Mouse (Mus musculus) 3134 (cell line): Measurements from ENCODE around the gene Mta3.
"Not testable (repeated sequence)": the region's sequence is repeated elsewhere in the genome, so short reads cannot be mapped to it uniquely, and the experiment has no call there.

Source experiments
- DNase-seq: peaks from one replicate; pipeline ENCODE4 v3.0.0-alpha.2; 2011; ENCODE audit warnings: low spot score; ENCODE audit not compliant: insufficient read length; ENCODE audit errors: extremely low read depth

Gene Mta3

DNA sequence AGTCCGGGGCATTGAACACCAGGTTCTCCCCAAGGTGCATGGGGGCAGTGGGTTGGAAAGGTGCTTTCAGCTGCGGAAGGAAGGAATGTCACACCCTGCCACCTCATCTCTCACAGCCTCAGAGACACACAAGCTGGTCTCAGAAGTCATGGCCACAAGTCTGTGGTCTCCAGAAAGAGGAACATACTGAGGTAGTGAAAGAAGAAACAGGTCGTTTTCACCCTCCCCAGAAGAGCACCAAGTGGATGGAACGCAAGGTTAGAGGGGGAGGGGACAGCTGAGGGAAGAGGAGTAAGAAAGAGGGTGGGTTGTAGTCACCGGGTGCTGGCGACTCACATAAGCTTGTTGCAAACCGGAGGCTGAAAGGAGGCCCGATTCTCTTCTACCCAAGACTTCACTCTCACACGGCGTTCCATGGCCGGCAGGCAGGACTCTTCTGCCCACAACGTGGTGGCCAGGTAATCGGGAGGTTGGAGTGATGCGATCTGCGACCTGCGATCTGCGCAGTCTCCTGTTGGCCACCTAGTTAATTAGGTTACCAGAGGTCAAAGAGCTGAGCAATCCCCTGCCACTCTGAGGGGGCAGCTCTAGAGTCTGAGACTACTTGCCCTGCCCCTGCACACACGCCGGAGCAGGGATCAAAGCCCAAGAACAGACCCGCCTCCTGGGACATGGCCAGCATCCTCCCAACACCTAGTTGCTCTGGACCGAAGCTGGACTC is 140.5 kb downstream of the Mta3 start:
- no peak for DNase-seq

DNA sequence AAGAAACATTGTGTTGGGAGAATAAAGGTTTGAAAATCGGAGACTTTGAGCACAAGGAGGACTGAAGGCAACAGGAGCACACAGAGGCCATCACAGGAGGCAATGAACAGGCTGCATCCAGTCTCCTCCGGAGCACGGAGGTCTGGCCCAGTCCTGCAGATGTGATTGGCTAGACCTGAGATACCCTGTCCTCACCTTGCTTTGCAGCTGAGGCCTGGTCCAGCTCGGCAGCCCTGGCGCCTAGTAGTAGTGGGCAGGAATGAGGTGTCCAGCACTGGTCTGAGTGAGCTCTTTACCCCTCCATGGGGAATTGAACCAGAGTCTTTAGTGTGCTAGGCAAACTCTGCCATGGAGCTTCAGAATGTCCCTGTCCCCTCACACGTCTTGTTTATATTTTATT is 141.1 kb downstream of the Mta3 start:
- DNase-seq, result no peak

DNA sequence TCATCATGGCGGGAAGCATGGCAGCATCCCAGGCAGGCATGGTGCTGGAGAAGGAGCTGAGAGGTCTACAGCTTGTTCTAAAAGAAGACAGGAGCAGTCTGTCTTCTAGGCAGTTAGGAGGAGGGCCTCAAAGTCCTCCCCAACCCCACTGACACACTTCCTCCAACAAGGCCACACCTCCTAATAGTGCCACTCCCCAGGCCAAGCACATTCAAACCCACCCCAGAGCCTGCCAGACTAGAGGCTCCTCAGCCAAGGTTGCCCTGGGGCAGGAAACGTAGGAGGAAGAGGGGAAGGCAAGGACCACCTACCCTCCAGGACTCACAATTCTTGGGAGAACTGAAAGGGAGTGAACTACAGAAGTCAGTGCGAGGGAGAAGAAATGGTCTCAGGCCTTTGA is 141.9 kb downstream of the Mta3 start, which contains the start of gene Haao:
Haao (minus strand) TSS at position 149 of the 400 bp plus-strand sequence.
- no peak for DNase-seq

DNA sequence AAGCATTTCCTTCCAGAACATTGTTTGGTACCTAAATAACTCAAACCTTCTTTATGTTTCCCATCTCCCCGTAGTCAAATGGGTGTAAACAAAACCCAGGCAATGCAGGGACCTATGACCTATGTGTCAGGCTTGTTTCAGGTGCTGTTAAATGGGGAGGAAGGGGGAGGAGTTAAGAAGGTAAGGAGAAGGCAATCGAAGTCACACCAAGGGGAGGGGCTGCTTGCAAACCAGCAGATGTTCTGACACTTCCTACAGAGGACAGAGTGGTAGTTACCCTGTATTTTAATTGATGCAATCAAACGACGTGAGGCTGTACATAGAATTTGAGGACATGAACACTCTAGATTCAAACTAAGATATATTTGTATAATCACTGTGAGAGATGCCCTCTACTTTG is 142.5 kb downstream of the Mta3 start:
- no peak for DNase-seq

DNA sequence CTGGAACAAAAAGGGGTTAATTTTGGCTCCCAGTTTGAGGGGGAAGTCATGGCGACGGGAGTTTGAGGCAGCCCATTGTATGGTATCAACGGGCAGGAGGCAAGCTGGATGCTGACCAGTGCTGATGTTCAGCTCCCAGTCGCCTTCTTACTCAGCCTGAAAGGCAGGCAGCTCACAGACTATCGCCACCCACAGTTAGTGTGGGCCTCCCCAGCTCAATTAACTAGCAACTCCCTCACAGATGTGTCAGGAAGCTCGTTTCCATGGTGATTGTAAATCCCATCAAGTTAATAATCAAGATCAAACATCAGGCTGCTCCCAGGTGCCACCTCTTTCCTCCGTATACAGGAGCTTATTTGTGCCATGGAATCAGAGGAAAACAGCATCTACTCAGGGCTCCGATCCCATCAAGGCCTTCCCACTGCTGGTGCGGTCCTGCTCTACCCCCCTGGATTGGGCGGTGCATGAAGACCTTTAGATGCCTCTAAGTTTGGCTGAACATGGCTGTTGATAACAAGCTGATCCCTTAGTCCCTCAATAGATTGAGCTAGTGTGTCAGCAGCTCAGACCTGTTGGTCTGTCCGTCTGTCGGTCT is 143.2 kb downstream of the Mta3 start:
- no peak for DNase-seq

DNA sequence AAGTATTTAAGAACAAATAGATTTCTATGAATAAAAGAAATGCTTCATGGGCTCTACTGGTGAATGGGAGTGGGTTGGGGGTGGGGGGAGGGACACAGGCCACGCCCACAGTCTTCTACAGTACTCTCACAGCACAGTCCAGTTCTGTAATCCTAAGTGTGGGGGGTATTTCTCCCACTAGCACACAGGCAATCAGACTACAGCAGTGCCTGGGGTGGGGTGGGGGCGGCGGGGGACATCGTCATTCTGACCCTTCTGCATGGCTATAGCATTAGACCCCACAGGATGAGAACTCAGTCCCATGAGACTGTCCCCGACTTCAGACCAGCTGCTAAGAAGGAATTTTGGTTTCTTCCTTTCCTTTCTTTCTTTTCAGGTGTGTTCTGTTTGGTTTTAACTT is 143.8 kb downstream of the Mta3 start:
- no peak for DNase-seq

DNA sequence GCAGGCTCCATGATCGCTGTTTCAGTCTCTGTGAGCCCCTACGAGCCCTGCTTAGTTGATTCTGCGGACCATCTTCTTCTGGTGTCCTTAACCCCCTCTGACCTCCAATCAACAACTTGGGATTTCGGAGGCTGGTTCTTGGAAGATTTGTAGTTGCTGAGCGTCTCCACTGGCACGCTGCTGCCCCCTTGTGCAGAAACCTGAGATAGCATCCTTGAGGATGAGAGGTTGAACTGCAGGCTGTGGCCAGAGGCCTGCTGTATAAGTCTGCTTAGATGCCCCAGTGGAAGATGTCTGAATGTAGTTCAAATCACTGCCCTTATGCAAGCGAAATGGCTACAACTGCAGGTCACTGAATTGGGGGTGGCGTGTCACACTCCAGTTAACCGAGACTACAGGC is 144.5 kb downstream of the Mta3 start:
- peak; percentile 72 for DNase-seq

DNA sequence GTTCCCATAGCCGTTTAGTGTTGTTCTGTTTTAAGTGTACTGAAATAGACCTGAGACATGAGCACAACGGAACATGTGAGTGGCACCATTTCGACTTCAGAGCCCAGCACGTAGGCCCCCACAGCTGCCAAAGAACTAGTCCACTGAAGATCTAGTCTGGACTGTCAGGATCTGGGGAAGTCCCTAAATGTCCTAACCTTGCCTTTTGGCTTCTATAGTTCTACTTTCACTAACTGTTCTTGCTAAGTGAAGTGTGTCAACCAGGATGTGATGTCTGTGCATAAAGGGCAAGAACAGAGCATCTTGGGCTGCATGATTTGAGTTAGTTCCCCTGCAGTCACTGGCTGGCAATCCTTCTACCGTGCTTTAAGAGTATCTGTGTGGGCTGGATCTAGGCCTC is 144.9 kb downstream of the Mta3 start:
- DNase-seq, result no peak

DNA sequence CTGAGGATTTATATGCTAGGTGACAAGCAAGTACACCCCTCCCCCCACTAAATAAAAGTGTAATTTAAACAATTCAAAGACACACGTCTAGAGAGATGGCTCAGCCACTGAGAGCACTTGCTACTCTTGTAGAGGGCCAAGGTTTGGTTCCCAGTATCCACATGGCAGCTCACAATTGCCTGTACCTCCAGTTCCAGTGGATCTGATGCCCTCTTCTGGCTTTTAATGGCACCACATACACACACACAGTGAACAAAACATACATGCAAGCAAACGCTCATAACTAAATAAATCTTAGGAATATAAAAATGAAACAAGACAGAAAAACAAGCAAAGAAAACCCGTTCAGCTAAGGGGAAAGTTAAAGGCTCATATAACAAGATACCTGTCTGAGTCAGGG is 147.9 kb downstream of the Mta3 start:
- DNase-seq, result no peak

DNA sequence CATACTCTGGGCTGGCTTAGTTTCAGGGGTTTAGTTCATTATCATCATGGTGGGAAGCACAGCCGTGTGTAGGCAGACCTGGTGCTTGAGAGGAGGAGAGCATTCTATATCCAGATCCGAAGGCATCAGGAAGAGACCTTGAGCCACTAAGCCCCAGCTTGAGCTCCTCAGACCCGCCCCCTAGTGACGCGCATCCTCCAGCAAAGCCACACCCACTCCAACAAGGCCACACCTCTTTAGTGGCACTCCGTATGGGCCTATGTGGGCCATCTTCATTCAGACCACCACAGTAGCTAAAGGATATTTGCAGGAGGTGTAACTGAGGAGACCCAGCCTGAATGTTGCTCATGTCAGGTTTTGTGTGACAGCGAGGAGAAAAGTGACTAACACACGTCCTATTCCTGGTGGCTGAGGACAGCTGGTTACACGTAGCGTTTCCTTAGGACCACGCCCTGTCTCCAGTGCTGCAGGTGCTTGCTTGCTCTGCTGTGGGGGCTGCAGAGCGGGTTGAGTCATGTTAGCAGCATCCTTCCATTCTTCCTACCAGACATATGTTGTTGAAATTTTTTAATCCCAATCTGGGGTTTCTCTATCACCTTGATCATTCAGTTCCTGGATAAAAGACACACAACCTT is 148.4 kb downstream of the Mta3 start:
- DNase-seq, result peak; percentile 57

DNA sequence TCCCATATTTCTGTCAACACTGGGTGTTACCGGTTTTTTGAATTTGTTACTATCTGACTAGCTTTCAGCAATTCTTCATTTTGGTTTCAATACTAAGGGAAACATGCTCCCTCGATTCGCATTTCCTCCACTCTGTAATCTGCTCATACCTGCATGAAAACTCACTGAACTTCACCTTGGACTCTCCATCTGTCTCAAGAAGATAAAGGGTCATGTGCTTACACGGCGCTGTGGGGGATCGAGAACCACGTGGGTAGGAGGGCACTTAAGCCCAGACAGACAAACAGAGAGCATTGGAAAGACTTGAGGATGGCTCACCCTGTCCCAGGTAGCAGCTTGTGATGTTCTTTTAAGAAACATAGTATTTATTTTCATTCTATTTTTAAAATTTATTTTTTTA is 152.4 kb downstream of the Mta3 start:
- DNase-seq, result no peak

DNA sequence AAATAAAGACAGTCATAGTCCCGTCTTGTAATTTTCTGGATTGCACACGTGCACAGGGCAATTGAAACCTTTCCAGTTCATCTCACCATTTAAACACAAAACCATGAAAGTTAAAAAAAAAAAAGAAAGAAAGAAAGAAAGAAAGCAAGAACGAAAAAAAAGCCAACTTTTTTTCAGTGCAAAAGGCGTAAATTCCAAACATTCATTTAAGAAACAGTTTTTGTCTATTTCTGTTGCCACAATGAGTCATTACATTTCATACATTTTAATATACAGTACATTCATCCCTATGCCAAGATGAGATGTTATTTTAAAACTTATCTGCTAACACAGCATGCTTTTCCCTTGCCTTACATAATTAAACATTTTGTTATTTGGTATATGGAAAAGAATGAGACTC is 153.7 kb downstream of the Mta3 start:
- DNase-seq, result no peak

DNA sequence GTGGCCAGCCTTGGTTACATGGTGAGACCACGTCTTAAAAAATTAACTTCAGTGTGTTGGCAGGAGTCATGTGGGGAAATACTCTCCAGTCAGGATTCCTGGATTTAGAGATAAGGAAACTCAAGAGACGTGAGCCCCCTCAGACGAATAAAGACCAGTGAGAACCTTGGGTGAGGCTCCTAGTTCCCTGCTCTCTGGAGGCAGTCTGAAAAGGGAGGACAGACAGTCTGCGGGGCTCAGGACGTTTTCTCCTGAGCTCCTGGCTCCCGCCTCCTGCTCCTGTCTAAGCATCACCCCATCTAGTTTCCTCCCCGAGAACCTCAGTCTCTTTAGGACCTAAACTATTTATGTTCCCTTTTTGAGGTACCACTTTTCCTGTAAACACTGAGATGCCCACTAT is 154.3 kb downstream of the Mta3 start:
- no peak for DNase-seq

DNA sequence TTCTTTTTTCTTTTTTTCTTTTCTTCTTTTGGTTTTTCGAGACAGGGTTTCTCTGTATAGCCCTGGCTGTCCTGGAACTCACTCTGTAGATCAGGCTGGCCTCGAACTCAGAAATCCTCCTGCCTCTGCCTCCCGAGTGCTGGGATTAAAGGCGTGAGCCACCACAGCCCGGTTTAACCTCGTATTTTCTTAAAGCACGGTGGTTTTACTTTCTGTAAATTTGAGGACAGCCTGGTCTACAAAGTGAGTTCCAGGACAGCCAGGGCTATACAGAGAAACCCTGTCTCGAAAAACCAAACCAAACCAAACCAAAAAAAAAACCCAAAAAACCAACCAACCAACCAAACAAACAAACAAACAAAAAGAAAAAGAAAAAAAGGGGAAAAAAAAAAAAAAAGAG is 155.0 kb downstream of the Mta3 start:
- not testable (repeated sequence) for DNase-seq

DNA sequence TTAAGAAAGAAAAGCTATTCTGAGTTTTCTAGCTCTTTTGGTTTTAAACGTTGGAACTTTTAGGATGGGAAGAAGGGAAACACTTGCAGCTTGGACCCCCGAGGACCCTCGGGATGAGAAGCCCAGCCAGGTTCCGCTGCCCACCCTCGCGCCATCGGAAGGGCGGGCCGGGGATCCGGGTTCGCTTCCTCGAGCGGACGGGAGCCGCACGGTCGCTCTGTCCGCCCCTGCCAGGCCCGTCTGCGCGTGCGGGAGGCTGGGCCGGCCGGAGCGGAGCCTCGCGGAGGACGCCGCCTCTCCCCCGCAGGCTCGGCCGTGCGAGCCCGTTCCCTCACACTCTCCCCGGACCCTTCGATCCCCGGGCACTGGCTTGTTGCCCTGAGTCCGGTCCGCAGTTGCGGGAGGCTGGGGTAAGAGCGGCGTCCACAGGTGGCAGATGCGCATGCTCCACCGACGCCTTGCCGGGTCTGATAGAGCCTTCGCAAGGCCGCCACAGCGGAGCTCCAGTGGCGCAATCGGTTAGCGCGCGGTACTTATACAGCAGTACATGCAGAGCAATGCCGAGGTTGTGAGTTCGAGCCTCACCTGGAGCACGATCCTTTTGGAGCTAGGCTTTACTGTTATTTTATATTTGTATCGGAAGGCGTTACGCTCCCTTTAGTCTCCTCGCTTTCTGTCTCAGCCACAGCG is 155.6 kb downstream of the Mta3 start:
- peak; percentile 99 for DNase-seq

DNA sequence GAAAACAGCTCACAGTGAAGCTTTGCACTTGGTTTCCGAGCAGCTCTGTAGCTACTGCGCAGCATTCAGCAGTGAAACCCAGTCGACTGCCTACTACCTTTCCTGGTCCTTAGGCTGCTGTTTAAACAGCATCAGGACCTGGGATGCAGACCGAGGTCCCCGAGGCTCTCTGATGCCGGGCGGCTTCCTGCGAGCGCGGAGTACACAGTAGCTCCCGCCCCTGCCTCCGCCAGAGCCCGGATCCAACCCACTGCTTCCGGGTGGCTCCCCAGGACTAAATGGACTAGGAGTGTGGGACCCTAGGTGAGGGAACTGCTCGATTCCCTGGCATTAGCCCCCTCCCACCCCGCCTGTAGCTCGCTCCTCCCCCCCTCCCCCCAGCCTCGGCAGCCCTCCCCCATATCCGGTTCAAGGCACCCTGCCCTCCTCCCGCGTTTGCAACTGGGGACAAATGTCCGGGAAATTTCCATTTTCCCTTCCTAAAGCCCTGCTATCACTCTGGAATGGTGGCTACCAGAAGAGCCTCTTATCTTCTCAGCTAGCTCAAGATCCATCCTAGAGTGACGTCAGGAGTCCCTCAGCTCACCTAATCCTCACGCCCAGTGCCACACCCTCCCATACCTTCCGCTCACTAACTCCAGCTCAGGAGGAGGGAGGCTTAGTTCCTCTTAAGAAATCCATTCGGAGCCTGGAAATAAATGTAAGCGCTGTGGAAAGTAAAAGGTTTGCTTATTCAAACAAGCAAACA is 156.3 kb downstream of the Mta3 start:
- no peak for DNase-seq

DNA sequence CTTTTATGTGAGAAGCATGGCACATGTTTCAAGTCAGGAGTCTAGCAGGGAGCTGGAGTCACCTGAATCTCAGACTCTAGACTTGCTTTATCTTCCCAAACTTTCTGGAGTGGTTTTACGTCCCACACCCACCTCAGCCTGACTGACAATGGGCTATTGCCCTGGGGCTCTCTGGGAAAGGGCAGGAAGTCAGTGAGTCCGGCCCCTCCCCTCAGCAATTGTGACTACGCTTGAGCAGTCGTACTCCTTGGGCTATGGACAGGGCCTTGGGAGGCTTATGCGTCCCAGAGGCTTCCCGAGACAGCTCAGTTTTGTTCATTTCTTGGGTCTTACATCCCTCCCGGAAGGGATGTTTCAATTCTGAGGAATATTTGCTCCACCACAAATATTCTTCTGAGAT is 159.4 kb downstream of the Mta3 start:
- DNase-seq, result no peak

DNA sequence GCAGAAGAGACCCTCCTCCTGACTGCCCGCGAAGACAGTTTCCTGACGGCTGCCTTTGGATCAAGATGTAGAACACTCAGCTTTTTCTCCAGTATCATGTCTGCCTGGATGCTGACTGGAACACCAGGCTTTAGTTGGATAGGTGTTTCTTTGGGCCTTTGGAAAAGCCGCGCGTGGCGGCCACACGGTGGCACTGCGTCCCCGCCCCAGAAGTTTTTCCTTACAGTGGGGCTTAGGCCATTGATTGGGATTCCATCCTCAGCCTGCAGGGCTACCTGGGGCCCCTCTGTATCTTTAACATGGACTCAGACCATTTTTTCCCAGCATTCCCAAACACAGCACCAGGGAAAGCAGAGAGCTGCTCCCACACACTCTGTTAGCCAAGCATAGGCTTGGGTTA is 160.6 kb downstream of the Mta3 start:
- DNase-seq, result peak; percentile 67

DNA sequence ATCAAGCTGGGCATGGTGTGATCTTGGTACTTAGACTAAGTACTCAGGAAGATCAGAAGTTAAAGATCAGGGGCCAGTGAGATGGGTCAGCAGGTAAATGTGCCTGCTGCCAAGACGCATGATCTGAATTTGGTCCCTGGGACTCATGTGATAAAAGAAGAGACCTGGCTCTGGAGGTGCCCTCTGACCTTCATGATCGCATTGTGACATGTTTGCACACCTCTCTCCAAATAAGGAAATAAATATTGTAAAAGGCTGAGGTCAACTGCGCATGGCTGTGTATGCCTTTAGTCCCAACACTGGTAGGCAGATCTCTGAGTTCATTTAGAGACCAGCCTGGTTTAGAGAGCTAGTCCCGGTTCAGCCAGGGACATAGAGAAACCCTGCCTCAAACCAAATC is 164.4 kb downstream of the Mta3 start:
- DNase-seq, result no peak
